Mouse (Mus musculus) hindbrain, embryonic 15.5 days (tissue): ENCODE data around the gene Msi2. TPM values are rescaled to one million over a fixed set of nuclear protein-coding genes. Genes with fewer than 3 reads are reported as not detected.
A peak's percentile ranks its signal among the peaks of the same experiment; 100 is the strongest.

Experiments
- ATAC-seq: fragments of 200-750 bp; cut with Nextera tagmentation; 2 replicates; pipeline ENCODE4 v1.8.0; 2017; ENCODE audit warnings: low read depth, moderate number of reproducible peaks, moderate TSS enrichment; ENCODE audit not compliant: low FRiP score
- H3K27ac ChIP-seq: fragments of 300-500 bp; sonication (generic); replicated peaks from 2 replicates; pipeline ENCODE4 v1.5.1; 2015; ENCODE audit warnings: mild to moderate bottlenecking, inconsistent platforms
- H3K27me3 ChIP-seq: fragments of 300-500 bp; sonication (generic); 2 replicates; pipeline ENCODE4 v1.6.1; 2015; ENCODE audit warnings: control low read depth, inconsistent platforms
- H3K36me3 ChIP-seq: fragments of 300-500 bp; sonication (generic); 2 replicates; pipeline ENCODE4 v1.6.1; 2015; ENCODE audit warnings: control low read depth, inconsistent platforms
- H3K4me1 ChIP-seq: fragments of 300-500 bp; sonication (generic); replicated peaks from 2 replicates; pipeline ENCODE4 v1.6.1; 2015; ENCODE audit warnings: control low read depth, inconsistent platforms
- H3K4me2 ChIP-seq: fragments of 300-500 bp; sonication (generic); 2 replicates; pipeline ENCODE4 v1.6.1; 2015; ENCODE audit warnings: moderate library complexity, mild to moderate bottlenecking, inconsistent platforms
- H3K4me3 ChIP-seq: fragments of 300-500 bp; sonication (generic); 2 replicates; pipeline ENCODE4 v1.5.1; 2015; ENCODE audit warnings: mild to moderate bottlenecking, inconsistent platforms
- H3K9ac ChIP-seq: fragments of 300-500 bp; sonication (generic); 2 replicates; pipeline ENCODE4 v1.6.1; 2015; ENCODE audit warnings: inconsistent platforms
- H3K9me3 ChIP-seq: fragments of 300-500 bp; sonication (generic); 2 replicates; pipeline ENCODE4 v1.6.1; 2016; ENCODE audit warnings: control low read depth, inconsistent platforms
- WGBS: fragments of 180-500 bp; shearing (Covaris S2); methylation state at CpG from one replicate; pipeline ENCODE4 v1.1.7; 2015; 5-methylcytosine and 5-hydroxymethylcytosine counted together
- polyA plus RNA-seq: library from polyadenylated mRNA; unstranded; fragments of >200 nt; fragmentation: Nextera tagmentation; extraction: Ambion mirVana; gene quantifications from 2 replicates; pipeline ENCODE4 v1.2.1, GENCODE M21; 2015

Msi2 gene
- polyA plus RNA-seq, 1 experiment from 2014 or later: 35.9 TPM

DNA sequence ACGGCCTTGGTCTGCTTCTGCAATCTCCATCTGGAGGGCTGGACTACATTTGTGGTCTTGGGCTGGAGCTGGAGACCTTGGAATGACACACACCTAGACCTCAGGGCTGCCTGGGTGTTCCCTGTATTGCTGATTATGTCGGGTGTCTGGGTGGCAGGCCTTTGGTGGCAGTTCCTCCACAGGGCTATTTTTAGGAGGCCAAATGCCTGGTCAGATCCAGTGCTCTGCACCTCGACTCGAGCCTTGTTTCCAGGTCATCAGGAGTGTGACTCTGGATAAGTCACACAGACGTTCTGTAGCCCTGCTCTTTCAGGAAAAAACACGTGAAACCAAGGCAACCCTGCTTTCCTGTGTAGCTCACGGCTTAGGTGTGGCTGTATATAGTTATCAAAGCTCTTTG, 358.6 kb downstream of the Msi2 start:
- ATAC-seq: no peak
- 89% methylated on average over 7 of the region's 7 CpGs for WGBS
- Histone ChIP-seq H3K27ac (no peak overlapping the region), H3K4me2 (no peak overlapping the region), H3K4me3 (no peak overlapping the region), H3K9me3 (no peaks in the 10 kb centered on the region), H3K4me1 (peaks cover 43% of the 10 kb centered on the region), H3K9ac (no peak overlapping the region), H3K36me3 (no peaks in the 10 kb centered on the region), H3K27me3 (no peaks in the 10 kb centered on the region)

- WGBS: 15% methylated on average over 9 of the region's 9 CpGs
- peak overlapping the region; percentile 89 for H3K27ac ChIP-seq
- no peaks in the 10 kb centered on the region for H3K36me3 ChIP-seq
- no peaks in the 10 kb centered on the region for H3K27me3 ChIP-seq
- H3K4me2 ChIP-seq: peak overlapping the region; percentile 44
- peaks cover 49% of the 10 kb centered on the region for H3K4me1 ChIP-seq
- no peaks in the 10 kb centered on the region for H3K9me3 ChIP-seq
- no peak overlapping the region for H3K9ac ChIP-seq
- ATAC-seq: 0 out of 2 replicates have a peak, but pooled peaks have one; percentile 1
- 0 out of 2 replicates have a peak overlapping the region, but pooled peaks have one; percentile 6 for H3K4me3 ChIP-seq
Measured at GRCm38 (mm10) chr11:88357325-88357724, 361.0 kb downstream of the Msi2 start.

DNA sequence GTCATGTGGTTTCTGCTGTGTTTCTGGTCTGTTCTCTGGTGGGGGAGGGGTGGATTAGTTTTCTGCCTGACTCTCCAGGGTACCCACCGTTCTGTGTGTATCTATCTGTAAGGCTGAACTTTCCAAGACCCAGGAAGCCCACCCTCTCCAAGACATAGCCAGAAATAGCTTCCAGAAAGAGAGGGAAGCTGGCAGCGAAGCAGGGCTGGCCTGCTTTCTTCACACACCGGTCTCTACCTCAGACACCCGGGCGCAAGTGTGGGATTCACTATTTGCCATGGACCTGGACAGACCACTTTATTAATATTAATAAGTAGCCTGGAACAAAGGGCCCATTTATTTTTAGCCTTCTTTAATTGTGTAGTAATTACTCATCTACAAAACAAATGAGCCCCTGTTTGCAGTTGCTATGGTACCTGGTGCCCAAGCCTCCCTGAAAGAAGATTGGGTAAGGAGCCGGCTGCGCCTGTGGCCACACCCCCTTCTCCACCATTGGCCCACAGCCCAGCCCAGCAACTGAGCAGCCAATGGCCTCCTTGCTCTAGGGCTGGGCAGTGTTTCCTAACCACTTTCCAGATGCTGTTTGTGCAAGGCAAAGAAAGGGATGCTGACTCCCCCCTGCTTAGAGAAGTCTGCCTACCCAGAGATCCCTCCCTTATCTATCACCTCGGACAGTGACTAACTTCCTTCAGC, 361.6 kb downstream of the Msi2 start:
- Histone ChIP-seq H3K4me1 (peaks cover 54% of the 10 kb centered on the region), H3K27ac (peak overlapping the region; percentile 89), H3K4me3 (0 out of 2 replicates have a peak overlapping the region, but pooled peaks have one; percentile 6), H3K4me2 (peak overlapping the region; percentile 44), H3K36me3 (no peaks in the 10 kb centered on the region), H3K9me3 (no peaks in the 10 kb centered on the region), H3K9ac (no peak overlapping the region), H3K27me3 (no peaks in the 10 kb centered on the region)
- ATAC-seq: peak; percentile 95
- 19% methylated on average over 8 of the region's 8 CpGs for WGBS

GRCm38 (mm10) chr11:88356016-88356415, 362.3 kb downstream of the Msi2 start:
- Histone ChIP-seq H3K4me2 (peak overlapping the region; percentile 44; the same call in 1 of the 2 replicates), H3K4me3 (no peak overlapping the region), H3K9me3 (no peaks in the 10 kb centered on the region), H3K4me1 (peaks cover 57% of the 10 kb centered on the region), H3K27ac (peak overlapping the region; percentile 89), H3K9ac (no peak overlapping the region), H3K36me3 (no peaks in the 10 kb centered on the region), H3K27me3 (no peaks in the 10 kb centered on the region)
- WGBS: 57% methylated on average over 12 of the region's 12 CpGs
- no peak for ATAC-seq

- H3K27ac ChIP-seq: 0 out of 2 replicates have a peak overlapping the region, but pooled peaks have one; percentile 89
- no peak overlapping the region for H3K4me2 ChIP-seq
- H3K4me3 ChIP-seq: no peak overlapping the region
- no peaks in the 10 kb centered on the region for H3K9me3 ChIP-seq
- H3K4me1 ChIP-seq: peaks cover 63% of the 10 kb centered on the region
- H3K9ac ChIP-seq: no peak overlapping the region
- no peaks in the 10 kb centered on the region for H3K36me3 ChIP-seq
- H3K27me3 ChIP-seq: no peaks in the 10 kb centered on the region
- no peak for ATAC-seq
- 64% methylated on average over 9 of the region's 9 CpGs for WGBS
Measured at GRCm38 (mm10) chr11:88354771-88355170, 363.5 kb downstream of the Msi2 start.

- Histone ChIP-seq H3K4me3 (no peak overlapping the region), H3K27ac (peak overlapping the region; percentile 52), H3K27me3 (no peaks in the 10 kb centered on the region), H3K36me3 (no peaks in the 10 kb centered on the region), H3K9ac (no peak overlapping the region), H3K9me3 (no peaks in the 10 kb centered on the region), H3K4me2 (no peak overlapping the region), H3K4me1 (peaks cover 53% of the 10 kb centered on the region)
- WGBS: 70% methylated on average over 3 of the region's 3 CpGs
- ATAC-seq: no peak
Measured at GRCm38 (mm10) chr11:88351722-88352473, 366.4 kb downstream of the Msi2 start.

- peak; percentile 54 for ATAC-seq
- Histone ChIP-seq H3K9me3 (no peaks in the 10 kb centered on the region), H3K36me3 (no peaks in the 10 kb centered on the region), H3K27me3 (no peaks in the 10 kb centered on the region), H3K9ac (no peak overlapping the region), H3K4me3 (no peak overlapping the region), H3K27ac (peak overlapping the region; percentile 72), H3K4me1 (peaks cover 33% of the 10 kb centered on the region), H3K4me2 (0 out of 2 replicates have a peak overlapping the region, but pooled peaks have one; percentile 35)
- WGBS: 47% methylated on average over 23 of the region's 23 CpGs
Measured at GRCm38 (mm10) chr11:88348690-88349089, 369.6 kb downstream of the Msi2 start.

GRCm38 (mm10) chr11:88348056-88348455, 370.3 kb downstream of the Msi2 start:
- H3K27me3 ChIP-seq: no peaks in the 10 kb centered on the region
- H3K9me3 ChIP-seq: no peaks in the 10 kb centered on the region
- H3K36me3 ChIP-seq: no peaks in the 10 kb centered on the region
- ATAC-seq: no peak
- H3K27ac ChIP-seq: peak overlapping the region; percentile 72
- H3K4me1 ChIP-seq: peaks cover 33% of the 10 kb centered on the region
- no peak overlapping the region for H3K4me2 ChIP-seq
- no peak overlapping the region for H3K4me3 ChIP-seq
- H3K9ac ChIP-seq: no peak overlapping the region
- WGBS: 41% methylated on average over 3 of the region's 3 CpGs

- H3K9me3 ChIP-seq: no peaks in the 10 kb centered on the region
- WGBS: 77% methylated on average over 5 of the region's 5 CpGs
- H3K4me1 ChIP-seq: peaks cover 18% of the 10 kb centered on the region
- H3K4me3 ChIP-seq: no peak overlapping the region
- 0 out of 2 replicates have a peak overlapping the region, but pooled peaks have one; percentile 2 for H3K27ac ChIP-seq
- ATAC-seq: no peak
- no peak overlapping the region for H3K9ac ChIP-seq
- H3K4me2 ChIP-seq: no peak overlapping the region
- H3K27me3 ChIP-seq: no peaks in the 10 kb centered on the region
- H3K36me3 ChIP-seq: no peaks in the 10 kb centered on the region
Measured at GRCm38 (mm10) chr11:88346066-88346465, 372.2 kb downstream of the Msi2 start.

DNA sequence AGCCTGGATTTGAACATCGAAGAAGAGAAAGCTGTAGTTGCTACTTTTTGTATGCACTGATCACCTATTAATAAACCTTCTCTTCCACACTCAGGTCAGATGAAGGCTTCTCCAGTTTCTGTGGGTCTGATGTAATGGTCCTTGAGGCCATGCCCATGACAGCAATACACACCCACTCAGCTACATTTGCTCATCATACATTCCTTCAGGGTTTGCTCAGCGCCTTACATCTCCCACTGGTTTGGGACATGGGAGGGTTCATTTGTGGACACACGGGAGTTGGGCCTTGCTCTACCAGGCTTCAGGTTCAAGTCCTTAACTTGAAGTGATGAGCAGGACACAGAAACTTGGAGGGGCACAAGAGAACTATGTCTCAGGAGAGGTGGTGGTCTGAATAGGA, 380.4 kb downstream of the Msi2 start:
- H3K27ac ChIP-seq: no peak overlapping the region
- H3K9me3 ChIP-seq: no peaks in the 10 kb centered on the region
- H3K36me3 ChIP-seq: no peaks in the 10 kb centered on the region
- no peak overlapping the region for H3K4me2 ChIP-seq
- H3K27me3 ChIP-seq: no peaks in the 10 kb centered on the region
- H3K4me1 ChIP-seq: no peaks in the 10 kb centered on the region
- no peak for ATAC-seq
- H3K9ac ChIP-seq: no peak overlapping the region
- no peak overlapping the region for H3K4me3 ChIP-seq
- WGBS: 98% methylated on average over 3 of the region's 3 CpGs

DNA sequence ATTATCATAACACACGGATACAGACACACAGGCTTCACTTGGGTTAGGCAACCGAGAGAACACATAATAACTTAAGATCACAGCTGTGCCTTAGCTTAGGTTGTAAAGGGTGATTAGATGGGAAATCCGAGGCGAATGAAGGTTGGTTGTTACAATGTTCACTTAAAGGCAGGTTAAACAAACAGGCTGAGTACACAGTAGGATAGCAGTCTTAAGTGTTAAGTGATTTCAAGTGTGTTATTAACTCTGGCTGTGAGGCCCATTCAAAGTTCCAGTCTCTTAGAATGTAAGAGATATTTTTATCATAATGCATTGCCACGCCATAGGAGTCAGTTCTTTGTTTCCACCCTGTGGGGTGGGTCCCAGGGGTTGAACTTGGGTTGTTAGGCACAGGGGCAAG, 383.4 kb downstream of the Msi2 start:
- Histone ChIP-seq H3K27me3 (no peaks in the 10 kb centered on the region), H3K36me3 (no peaks in the 10 kb centered on the region), H3K4me1 (peaks cover 17% of the 10 kb centered on the region), H3K9me3 (no peaks in the 10 kb centered on the region), H3K9ac (no peak overlapping the region), H3K4me3 (no peak overlapping the region), H3K27ac (0 out of 2 replicates have a peak overlapping the region, but pooled peaks have one; percentile 29), H3K4me2 (no peak overlapping the region)
- ATAC-seq: no peak
- WGBS: 43% methylated on average over 5 of the region's 5 CpGs

DNA sequence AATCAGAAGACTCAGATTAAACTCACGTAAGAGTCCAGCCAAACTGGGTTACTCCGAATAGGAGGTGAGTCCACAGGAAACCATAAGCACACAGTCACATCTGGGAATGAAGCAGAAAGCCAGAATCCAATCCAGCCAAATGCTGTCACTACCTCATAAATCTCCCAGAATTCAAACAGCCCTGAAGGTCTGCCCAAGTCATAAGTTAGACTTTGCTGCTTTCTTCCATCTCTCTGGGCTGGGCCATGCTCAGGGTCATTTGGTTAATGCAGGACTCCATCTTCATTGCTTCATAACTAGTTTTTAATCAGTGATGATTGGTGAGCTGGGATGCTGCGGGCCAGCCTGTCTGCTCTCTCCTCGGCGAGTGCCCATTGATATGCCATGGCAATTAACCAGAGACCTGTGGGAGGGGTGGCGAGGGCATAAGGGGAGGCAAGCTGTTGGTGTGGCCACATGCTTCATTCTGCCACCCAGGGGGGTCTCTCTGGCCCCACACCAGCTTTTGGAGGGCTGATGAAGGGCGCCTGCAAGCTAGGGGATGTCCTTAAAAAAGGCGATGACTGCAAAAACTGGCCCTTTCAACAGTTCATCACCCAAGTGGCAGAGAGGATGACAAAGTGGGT, 385.9 kb downstream of the Msi2 start:
- Histone ChIP-seq H3K4me1 (peaks cover 28% of the 10 kb centered on the region), H3K27me3 (no peaks in the 10 kb centered on the region), H3K27ac (peak overlapping the region; percentile 49), H3K36me3 (no peaks in the 10 kb centered on the region), H3K4me2 (no peak overlapping the region), H3K9ac (no peak overlapping the region), H3K4me3 (no peak overlapping the region), H3K9me3 (no peaks in the 10 kb centered on the region)
- no peak for ATAC-seq
- 63% methylated on average over 8 of the region's 8 CpGs for WGBS
